Mouse (Mus musculus): ENCODE results near the gene Prim1. TPM values are rescaled to one million over a fixed set of nuclear protein-coding genes. Genes with fewer than 3 reads are reported as not detected.
"Not testable (repeated sequence)": the region's sequence is repeated elsewhere in the genome, so short reads cannot be mapped to it uniquely, and the experiment has no call there.

Gene Prim1
- polyA plus RNA-seq, 1 experiment from 2014 or later = 97.9 TPM

DNA sequence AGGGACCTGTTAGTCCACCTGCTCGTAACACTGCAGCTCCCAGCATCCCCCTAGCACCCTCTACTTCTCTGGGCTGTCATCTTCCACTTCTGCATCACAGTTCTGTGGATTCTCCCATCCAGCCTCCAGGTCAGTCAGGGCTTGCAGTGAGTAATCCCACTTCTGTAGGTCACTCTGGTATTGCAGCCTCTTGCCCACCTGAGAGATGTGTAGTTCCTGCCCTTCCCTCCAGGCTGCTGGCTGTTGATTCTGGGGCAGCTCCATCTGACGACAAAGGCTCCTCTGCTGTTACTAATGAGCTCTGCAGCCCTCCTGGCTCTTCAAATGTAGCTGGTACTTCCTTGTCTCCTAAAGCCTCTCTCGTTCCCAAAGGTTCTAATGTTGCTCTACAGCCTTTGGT is 24.9 kb downstream of the Prim1 start:
- no peak overlapping the region for H3K4me3 ChIP-seq
- H3K36me3 ChIP-seq (ENCODE audit: poor library complexity, severe bottlenecking) = peaks cover 70% of the 10 kb centered on the region
- no peak overlapping the region for H3K4me2 ChIP-seq
- H3K27me3 ChIP-seq = no peaks in the 10 kb centered on the region
- H3K9me3 ChIP-seq (replicated peaks) = no peaks in the 10 kb centered on the region
- no peak for ATAC-seq
- H3K27ac ChIP-seq = no peak overlapping the region
- peaks cover 27% of the 10 kb centered on the region for H3K4me1 ChIP-seq
- no peak overlapping the region for H3K9ac ChIP-seq
- WGBS = 73% methylated on average over 3 of the region's 3 CpGs

DNA sequence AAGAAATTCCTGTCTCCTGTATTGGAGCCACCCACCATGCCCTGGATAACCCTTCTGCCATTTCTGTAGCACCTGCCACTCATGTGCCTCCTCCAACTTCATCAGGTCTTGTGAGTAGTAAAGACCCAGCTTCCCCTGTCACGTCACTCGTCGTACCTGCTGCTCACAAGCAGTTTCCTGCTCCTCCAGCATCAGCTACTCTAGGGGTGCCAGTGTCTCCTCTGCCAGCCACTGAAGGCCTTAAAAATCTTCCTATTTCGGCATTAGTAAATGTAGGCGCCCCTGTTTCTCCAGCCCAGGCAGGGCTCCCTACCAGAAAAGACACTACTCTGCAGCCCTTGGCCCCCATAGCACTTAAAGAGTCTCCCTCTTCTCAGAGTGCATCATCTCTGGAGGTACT is 25.3 kb downstream of the Prim1 start:
- Histone ChIP-seq H3K27ac (no peak overlapping the region), H3K4me2 (no peak overlapping the region), H3K9me3 (replicated peaks) (no peaks in the 10 kb centered on the region), H3K4me3 (no peak overlapping the region), H3K4me1 (peaks cover 29% of the 10 kb centered on the region), H3K9ac (no peak overlapping the region), H3K27me3 (no peaks in the 10 kb centered on the region), H3K36me3 (ENCODE audit: poor library complexity, severe bottlenecking) (peaks cover 75% of the 10 kb centered on the region)
- no peak for ATAC-seq
- WGBS = 90% methylated on average over 5 of the region's 5 CpGs

DNA sequence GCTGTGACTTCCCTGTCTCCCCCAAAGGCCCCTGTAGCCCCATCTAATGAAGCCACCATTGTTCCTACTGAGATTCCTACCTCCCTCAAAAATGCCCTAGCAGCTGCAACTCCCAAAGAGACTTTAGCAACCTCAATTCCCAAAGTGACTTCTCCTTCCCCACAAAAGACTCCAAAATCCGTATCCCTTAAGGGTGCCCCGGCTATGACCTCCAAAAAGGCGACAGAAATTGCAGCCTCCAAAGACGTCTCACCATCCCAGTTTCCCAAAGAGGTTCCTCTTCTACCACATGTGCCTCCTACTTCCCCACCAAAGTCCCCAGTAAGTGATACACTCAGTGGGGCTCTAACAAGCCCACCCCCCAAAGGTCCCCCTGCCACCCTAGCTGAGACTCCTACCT is 26.7 kb downstream of the Prim1 start:
- Histone ChIP-seq H3K9ac (no peak overlapping the region), H3K4me2 (no peak overlapping the region), H3K9me3 (replicated peaks) (no peaks in the 10 kb centered on the region), H3K4me1 (peaks cover 27% of the 10 kb centered on the region), H3K27ac (no peak overlapping the region), H3K27me3 (no peaks in the 10 kb centered on the region), H3K36me3 (ENCODE audit: poor library complexity, severe bottlenecking) (peaks cover 88% of the 10 kb centered on the region), H3K4me3 (no peak overlapping the region)
- no peak for ATAC-seq
- WGBS = 89% methylated on average over 4 of the region's 4 CpGs

DNA sequence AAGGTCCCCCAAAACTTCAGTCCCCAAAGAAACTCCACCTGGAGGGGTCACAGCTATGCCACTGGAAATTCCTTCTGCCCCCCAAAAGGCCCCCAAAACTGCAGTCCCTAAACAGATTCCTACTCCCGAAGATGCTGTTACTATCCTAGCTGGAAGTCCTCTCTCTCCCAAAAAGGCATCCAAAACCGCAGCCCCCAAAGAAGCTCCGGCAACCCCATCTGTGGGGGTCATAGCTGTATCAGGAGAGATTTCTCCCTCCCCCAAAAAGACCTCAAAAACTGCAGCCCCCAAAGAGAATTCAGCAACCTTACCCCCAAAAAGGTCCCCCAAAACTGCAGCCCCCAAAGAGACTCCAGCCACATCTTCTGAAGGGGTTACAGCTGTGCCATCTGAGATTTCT is 27.5 kb downstream of the Prim1 start:
- Histone ChIP-seq H3K36me3 (ENCODE audit: poor library complexity, severe bottlenecking) (peaks cover 95% of the 10 kb centered on the region), H3K9ac (no peak overlapping the region), H3K4me3 (no peak overlapping the region), H3K27me3 (no peaks in the 10 kb centered on the region), H3K4me2 (no peak overlapping the region), H3K27ac (no peak overlapping the region), H3K9me3 (replicated peaks) (no peaks in the 10 kb centered on the region), H3K4me1 (peaks cover 19% of the 10 kb centered on the region)
- WGBS = 93% methylated on average over 3 of the region's 3 CpGs
- no peak for ATAC-seq

DNA sequence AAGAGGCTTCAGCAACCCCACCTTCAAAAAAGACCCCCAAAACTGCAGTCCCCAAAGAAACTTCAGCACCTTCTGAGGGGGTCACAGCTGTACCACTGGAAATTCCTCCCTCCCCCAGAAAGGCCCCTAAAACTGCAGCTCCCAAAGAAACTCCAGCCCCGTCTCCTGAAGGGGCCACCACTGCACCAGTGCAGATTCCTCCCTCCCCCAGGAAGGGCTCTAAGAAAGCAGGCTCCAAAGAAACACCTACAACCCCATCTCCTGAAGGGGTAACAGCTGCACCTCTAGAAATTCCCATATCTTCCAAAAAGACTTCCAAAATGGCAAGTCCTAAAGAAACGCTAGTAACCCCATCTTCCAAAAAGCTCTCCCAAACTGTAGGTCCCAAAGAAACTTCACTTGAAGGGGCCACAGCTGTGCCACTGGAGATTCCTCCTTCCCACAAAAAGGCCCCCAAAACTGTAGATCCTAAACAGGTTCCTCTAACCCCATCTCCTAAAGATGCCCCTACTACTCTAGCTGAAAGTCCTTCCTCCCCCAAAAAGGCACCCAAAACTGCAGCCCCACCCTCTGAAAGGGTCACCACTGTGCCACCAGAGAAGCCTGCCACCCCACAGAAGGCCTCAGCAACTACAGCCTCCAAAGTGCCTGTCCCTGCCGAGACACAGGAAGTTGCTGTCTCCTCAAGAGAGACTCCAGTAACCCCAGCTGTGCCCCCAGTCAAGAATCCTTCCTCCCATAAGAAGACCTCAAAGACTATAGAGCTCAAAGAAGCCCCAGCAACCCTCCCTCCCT is 28.3 kb downstream of the Prim1 start:
- 0 out of 2 replicates have a peak overlapping the region, but pooled peaks have one; percentile 0 for H3K9ac ChIP-seq
- no peak overlapping the region for H3K4me2 ChIP-seq
- no peaks in the 10 kb centered on the region for H3K27me3 ChIP-seq
- H3K4me1 ChIP-seq = peaks cover 12% of the 10 kb centered on the region
- ATAC-seq = no peak
- no peak overlapping the region for H3K4me3 ChIP-seq
- H3K9me3 ChIP-seq (replicated peaks) = no peaks in the 10 kb centered on the region
- H3K36me3 ChIP-seq (ENCODE audit: poor library complexity, severe bottlenecking) = peaks cover 99% of the 10 kb centered on the region
- WGBS = 76% methylated on average over 3 of the region's 3 CpGs
- no peak overlapping the region for H3K27ac ChIP-seq

DNA sequence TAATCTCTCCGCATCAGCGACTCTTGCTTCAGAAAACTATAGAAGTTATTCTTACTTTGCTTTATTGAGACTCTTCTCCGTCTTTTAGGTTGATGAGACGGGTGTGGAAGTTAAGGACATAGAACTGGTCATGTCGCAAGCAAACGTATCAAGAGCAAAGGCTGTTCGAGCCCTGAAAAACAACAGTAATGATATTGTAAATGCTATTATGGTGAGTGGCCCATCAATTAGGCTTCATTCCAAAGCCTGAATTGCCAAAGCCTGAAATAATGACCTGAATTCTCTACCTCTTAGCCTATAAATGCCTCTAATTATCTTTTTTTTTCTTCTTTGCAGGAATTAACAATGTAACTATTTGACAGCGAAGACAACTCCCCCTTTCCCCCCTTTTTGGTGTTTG is 33.2 kb downstream of the Prim1 start:
- H3K4me2 ChIP-seq = no peak overlapping the region
- WGBS = 83% methylated on average over 8 of the region's 8 CpGs
- H3K4me3 ChIP-seq = no peak overlapping the region
- no peaks in the 10 kb centered on the region for H3K9me3 ChIP-seq (replicated peaks)
- peaks cover 85% of the 10 kb centered on the region for H3K36me3 ChIP-seq (ENCODE audit: poor library complexity, severe bottlenecking)
- ATAC-seq = no peak
- 0 out of 2 replicates have a peak, but pooled peaks cover 9% of the 10 kb centered on the region for H3K4me1 ChIP-seq
- no peak overlapping the region for H3K9ac ChIP-seq
- H3K27ac ChIP-seq = no peak overlapping the region
- no peaks in the 10 kb centered on the region for H3K27me3 ChIP-seq

DNA sequence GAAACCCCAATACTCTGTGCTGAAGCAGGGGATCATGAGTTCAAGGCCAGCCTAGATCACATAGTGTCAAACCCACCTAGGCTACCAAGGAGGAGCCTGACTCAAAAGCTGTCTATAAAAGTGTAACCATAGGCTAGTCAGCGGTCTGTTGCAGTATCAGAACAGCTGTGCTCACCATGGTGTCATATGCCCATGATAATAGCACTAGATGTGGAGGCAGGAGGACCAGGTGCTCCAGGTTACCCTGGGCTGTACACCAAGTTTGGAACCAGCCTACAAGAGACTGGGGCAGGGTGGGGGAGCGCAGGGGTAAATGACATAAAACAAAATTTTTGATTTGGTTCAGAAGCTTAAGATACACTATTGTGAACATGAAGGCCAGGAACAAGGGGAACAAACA is 34.8 kb downstream of the Prim1 start:
- ATAC-seq = no peak
- H3K4me3 ChIP-seq = no peak overlapping the region
- no peak overlapping the region for H3K9ac ChIP-seq
- no peaks in the 10 kb centered on the region for H3K9me3 ChIP-seq (replicated peaks)
- H3K4me2 ChIP-seq = no peak overlapping the region
- 99% methylated on average over 2 of the region's 2 CpGs for WGBS
- H3K36me3 ChIP-seq (ENCODE audit: poor library complexity, severe bottlenecking) = peaks cover 69% of the 10 kb centered on the region
- H3K4me1 ChIP-seq = 0 out of 2 replicates have a peak, but pooled peaks cover 4% of the 10 kb centered on the region
- no peaks in the 10 kb centered on the region for H3K27me3 ChIP-seq
- no peak overlapping the region for H3K27ac ChIP-seq

DNA sequence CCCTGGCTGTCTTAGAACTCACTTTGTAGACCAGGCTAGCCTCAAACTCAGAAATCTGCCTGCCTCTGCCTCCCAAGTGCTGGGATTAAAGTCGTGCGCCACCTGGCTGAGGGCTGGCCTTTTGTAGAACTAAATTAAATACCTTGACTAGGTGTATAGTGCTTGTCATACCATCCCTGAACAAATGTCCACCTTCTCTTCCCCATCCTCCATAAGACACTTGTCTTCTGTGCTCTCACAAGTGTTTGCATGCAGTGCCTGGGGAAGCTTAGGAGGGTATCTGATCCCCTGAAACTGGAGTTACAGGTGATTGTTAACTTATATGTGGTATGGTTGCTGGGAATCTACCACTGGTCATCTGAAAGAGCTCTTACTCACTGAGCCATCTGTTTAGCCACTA is 35.4 kb downstream of the Prim1 start:
- Histone ChIP-seq H3K9me3 (replicated peaks) (no peaks in the 10 kb centered on the region), H3K9ac (no peak overlapping the region), H3K27ac (no peak overlapping the region; the same call in 1 of the 2 replicates), H3K4me3 (no peak overlapping the region), H3K4me2 (no peak overlapping the region), H3K36me3 (ENCODE audit: poor library complexity, severe bottlenecking) (peaks cover 63% of the 10 kb centered on the region), H3K4me1 (no peaks in the 10 kb centered on the region), H3K27me3 (no peaks in the 10 kb centered on the region)
- WGBS = 94% methylated on average over 2 of the region's 2 CpGs
- ATAC-seq = no peak

DNA sequence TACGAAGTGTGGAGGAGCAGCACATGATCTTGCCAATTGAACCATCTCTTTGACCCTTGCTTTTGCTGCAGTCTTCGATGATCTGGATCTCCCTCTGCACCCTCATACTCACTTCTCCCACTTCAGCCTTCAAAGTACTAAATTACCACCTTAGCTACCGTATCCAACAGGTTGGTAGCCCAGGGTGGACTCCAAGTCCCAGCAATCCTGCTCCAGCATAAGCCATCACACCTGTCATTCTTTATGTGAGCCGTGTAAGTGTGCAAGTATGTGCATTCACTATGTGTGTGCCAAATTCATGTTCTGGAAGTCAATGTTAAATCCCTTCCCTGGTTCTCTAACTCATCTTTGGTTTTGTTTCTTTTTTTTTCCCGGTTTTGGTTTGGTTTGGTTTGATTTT is 36.6 kb downstream of the Prim1 start:
- H3K36me3 ChIP-seq (ENCODE audit: poor library complexity, severe bottlenecking) = peaks cover 50% of the 10 kb centered on the region
- H3K4me1 ChIP-seq = no peaks in the 10 kb centered on the region
- no peak for ATAC-seq
- H3K9me3 ChIP-seq (replicated peaks) = no peaks in the 10 kb centered on the region
- no peak overlapping the region for H3K9ac ChIP-seq
- H3K27me3 ChIP-seq = no peaks in the 10 kb centered on the region
- H3K4me2 ChIP-seq = no peak overlapping the region
- H3K4me3 ChIP-seq = no peak overlapping the region
- H3K27ac ChIP-seq = no peak overlapping the region
- 93% methylated on average over 5 of the region's 5 CpGs for WGBS

DNA sequence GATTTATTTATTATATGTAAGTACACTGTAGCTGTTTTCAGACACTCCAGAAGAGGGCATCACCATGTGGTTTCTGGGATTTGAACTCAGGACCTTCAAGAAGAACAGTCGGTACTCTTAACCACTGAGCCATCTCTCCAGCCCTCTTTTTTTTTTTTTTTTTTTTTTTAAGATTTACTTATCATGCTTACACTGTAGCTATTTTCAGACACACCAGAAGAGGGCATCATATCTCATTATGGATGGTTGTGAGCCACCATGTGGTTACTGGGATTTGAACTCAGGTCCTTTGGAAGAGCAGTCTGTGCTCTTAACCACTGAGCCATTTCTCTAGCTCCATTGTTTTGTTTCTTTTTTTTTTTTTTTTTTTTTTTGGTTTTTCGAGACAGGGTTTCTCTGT is 37.2 kb downstream of the Prim1 start:
- H3K27me3 ChIP-seq; H3K4me2 ChIP-seq; H3K4me3 ChIP-seq; H3K4me1 ChIP-seq; H3K9ac ChIP-seq; ATAC-seq; H3K27ac ChIP-seq; H3K9me3 ChIP-seq (replicated peaks): not testable (repeated sequence)
- peaks cover 45% of the 10 kb centered on the region for H3K36me3 ChIP-seq (ENCODE audit: poor library complexity, severe bottlenecking)
- 100% methylated on average over 1 of the region's 2 CpGs for WGBS

DNA sequence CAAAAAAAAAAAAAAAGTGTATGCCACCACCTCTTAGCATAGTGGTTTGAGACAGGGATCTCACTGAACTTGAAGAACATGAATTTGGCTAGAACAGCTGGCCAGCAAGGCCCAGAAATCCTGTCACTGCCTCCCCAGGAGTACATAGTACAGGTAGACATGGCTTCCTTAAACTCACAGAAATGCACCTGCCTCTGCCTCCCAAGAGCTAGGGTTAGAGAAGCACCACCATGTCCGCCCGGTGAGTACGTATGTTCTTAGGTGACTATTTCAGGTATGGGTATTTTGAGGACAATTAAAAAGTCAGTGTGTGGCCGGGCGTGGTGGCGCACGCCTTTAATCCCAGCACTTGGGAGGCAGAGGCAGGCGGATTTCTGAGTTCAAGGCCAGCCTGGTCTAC is 38.0 kb downstream of the Prim1 start:
- no peaks in the 10 kb centered on the region for H3K27me3 ChIP-seq
- H3K36me3 ChIP-seq (ENCODE audit: poor library complexity, severe bottlenecking) = peaks cover 37% of the 10 kb centered on the region
- no peak overlapping the region for H3K9ac ChIP-seq
- no peak overlapping the region for H3K4me2 ChIP-seq
- ATAC-seq = no peak
- 94% methylated on average over 8 of the region's 8 CpGs for WGBS
- no peaks in the 10 kb centered on the region for H3K9me3 ChIP-seq (replicated peaks)
- H3K27ac ChIP-seq = no peak overlapping the region
- H3K4me1 ChIP-seq = peaks cover 5% of the 10 kb centered on the region
- no peak overlapping the region for H3K4me3 ChIP-seq

DNA sequence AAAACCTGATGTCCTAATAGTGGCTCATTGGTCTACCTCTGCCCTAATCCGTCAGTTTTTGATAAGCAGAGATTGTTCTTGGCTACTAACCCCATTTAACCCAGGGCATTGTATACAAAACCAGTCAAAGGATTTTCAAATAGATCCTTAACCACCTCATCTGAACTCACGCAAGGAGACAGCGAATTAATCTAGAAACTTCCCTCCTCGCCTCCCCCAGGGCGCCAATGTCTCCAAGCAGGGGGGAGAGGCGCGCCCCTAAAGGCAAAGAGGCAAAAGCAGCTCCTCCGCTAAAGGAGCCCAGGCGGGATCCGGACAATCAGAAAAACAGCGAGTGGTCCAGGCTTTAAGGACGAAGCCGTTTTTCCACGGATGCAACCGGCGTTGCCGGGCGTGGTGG is 43.2 kb downstream of the Prim1 start:
- whole genome bisulfite sequencing = under 1% methylated on average over 18 of the region's 18 CpGs
- Histone ChIP-seq H3K4me2 (peak overlapping the region; percentile 77), H3K4me3 (peak overlapping the region; percentile 77), H3K9ac (peak overlapping the region; percentile 88), H3K4me1 (peaks cover 33% of the 10 kb centered on the region), H3K27ac (peak overlapping the region; percentile 99), H3K36me3 (ENCODE audit: poor library complexity, severe bottlenecking) (peaks cover 8% of the 10 kb centered on the region; the same call in 1 of the 2 replicates), H3K9me3 (replicated peaks) (no peaks in the 10 kb centered on the region), H3K27me3 (no peaks in the 10 kb centered on the region)
- peak; percentile 2; the same call in 1 of the 2 replicates for ATAC-seq
